Mouse (Mus musculus): ENCODE data around the gene Ptprk. TPM values are rescaled to one million over a fixed set of nuclear protein-coding genes. Genes with fewer than 3 reads are reported as not detected.
A peak's percentile ranks its signal among the peaks of the same experiment; 100 is the strongest.

Ptprk gene
- total RNA-seq, 2 experiments from 2014 or later = 46.8 to 50.1 TPM

- no peak for DNase-seq (ENCODE audit: low spot score in 2 of 2)
Observed at GRCm38 (mm10) chr10:28519861-28520260, 445.2 kb downstream of the Ptprk start.

GRCm38 (mm10) chr10:28523992-28524735 is 449.5 kb downstream of the Ptprk start:
- peak; percentile 18 to 50 for DNase-seq (ENCODE audit: low spot score in 2 of 2)

- no peak for DNase-seq (ENCODE audit: low spot score in 2 of 2)
Observed at GRCm38 (mm10) chr10:28540595-28540994, 466.0 kb downstream of the Ptprk start.

GRCm38 (mm10) chr10:28542754-28543153 is 468.1 kb downstream of the Ptprk start:
- DNase-seq (ENCODE audit: low spot score in 2 of 2) = no peak

- no peak for DNase-seq (ENCODE audit: low spot score in 2 of 2)
Observed at GRCm38 (mm10) chr10:28550549-28550948, 475.9 kb downstream of the Ptprk start.

- DNase-seq (ENCODE audit: low spot score in 2 of 2) = no peak
Observed at GRCm38 (mm10) chr10:28552068-28552467, 477.4 kb downstream of the Ptprk start.

- DNase-seq (ENCODE audit: low spot score in 2 of 2) = no peak
Observed at GRCm38 (mm10) chr10:28564110-28564674, 489.6 kb downstream of the Ptprk start.

- DNase-seq (ENCODE audit: low spot score in 2 of 2) = no peak
Observed at GRCm38 (mm10) chr10:28566378-28566777, 491.8 kb downstream of the Ptprk start.

- no peak for DNase-seq (ENCODE audit: low spot score in 2 of 2)
Observed at GRCm38 (mm10) chr10:28566828-28567227, 492.2 kb downstream of the Ptprk start.

- no peak for DNase-seq (ENCODE audit: low spot score in 2 of 2)
Observed at GRCm38 (mm10) chr10:28567441-28567840, 492.8 kb downstream of the Ptprk start.

- no peak for DNase-seq (ENCODE audit: low spot score in 2 of 2)
Observed at GRCm38 (mm10) chr10:28568047-28568446, 493.4 kb downstream of the Ptprk start.

GRCm38 (mm10) chr10:28579596-28579995 is 505.0 kb downstream of the Ptprk start:
- no peak for DNase-seq (ENCODE audit: low spot score in 2 of 2)

GRCm38 (mm10) chr10:28586565-28587138 is 512.0 kb downstream of the Ptprk start:
- DNase-seq (ENCODE audit: low spot score in 2 of 2) = peak in 1 of 2 experiments; percentile 47

- DNase-seq (ENCODE audit: low spot score in 2 of 2) = no peak
Observed at GRCm38 (mm10) chr10:28588401-28588800, 513.8 kb downstream of the Ptprk start.

GRCm38 (mm10) chr10:28590822-28591221 is 516.2 kb downstream of the Ptprk start:
- no peak for DNase-seq (ENCODE audit: low spot score in 2 of 2)

GRCm38 (mm10) chr10:28593566-28594292 is 519.1 kb downstream of the Ptprk start:
- no peak for DNase-seq (ENCODE audit: low spot score in 2 of 2)

GRCm38 (mm10) chr10:28596897-28597296 is 522.3 kb downstream of the Ptprk start:
- DNase-seq (ENCODE audit: low spot score in 2 of 2) = no peak

GRCm38 (mm10) chr10:28609136-28609535 is 534.5 kb downstream of the Ptprk start:
- DNase-seq (ENCODE audit: low spot score in 2 of 2) = no peak

GRCm38 (mm10) chr10:28614396-28614795 is 539.8 kb downstream of the Ptprk start:
- DNase-seq (ENCODE audit: low spot score in 2 of 2) = no peak

GRCm38 (mm10) chr10:28617203-28617602 is 542.6 kb downstream of the Ptprk start:
- no peak for DNase-seq (ENCODE audit: low spot score in 2 of 2)

GRCm38 (mm10) chr10:28618002-28618401 is 543.4 kb downstream of the Ptprk start:
- DNase-seq (ENCODE audit: low spot score in 2 of 2) = no peak

- no peak for DNase-seq (ENCODE audit: low spot score in 2 of 2)
Observed at GRCm38 (mm10) chr10:28619415-28619814, 544.8 kb downstream of the Ptprk start.

Measured in layer of hippocampus, adult 18-20 months (tissue).